Mouse (Mus musculus) erythroblast, embryonic 14.5 days (primary cell): ENCODE results near the gene Pirb.

Experiments
- GATA1 ChIP-seq: IDR thresholded peaks from 2 replicates; pipeline ENCODE4 v1.6.1; 2012; ENCODE audit warnings: low read length, inconsistent platforms, mixed read lengths
- TAL1 ChIP-seq: IDR thresholded peaks from 3 replicates; pipeline ENCODE4 v1.6.1; 2012; ENCODE audit warnings: low read length, inconsistent platforms, mixed read lengths

DNA sequence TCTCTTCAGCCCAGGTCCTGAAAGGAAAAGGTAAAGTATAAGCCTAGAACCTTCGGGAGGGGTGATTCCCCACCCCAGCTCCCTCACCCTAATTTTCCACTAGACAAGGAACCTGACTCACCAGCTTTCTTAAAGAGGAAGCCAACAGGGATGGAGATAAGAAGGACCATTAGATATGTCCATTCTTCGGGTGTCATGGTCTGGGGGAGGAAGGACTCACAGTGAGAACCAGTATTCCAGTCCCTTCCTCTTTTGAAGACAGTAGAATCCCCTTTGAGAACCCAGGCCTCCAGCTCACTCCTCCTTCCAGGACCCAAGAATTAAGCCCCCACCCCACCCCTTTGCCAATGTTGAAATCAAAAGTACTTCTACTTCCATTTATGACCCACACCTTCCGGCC is 28.3 kb downstream of the Pirb start:
- TF ChIP-seq TAL1: no peak
- TF ChIP-seq GATA1: no peak
